Mouse (Mus musculus) G1E (cell line): ENCODE results near the gene Ifnlr1. TPM values are rescaled to one million over a fixed set of nuclear protein-coding genes. Genes with fewer than 3 reads are reported as not detected.

Source experiments
- ATAC-seq: 2 replicates; pipeline ENCODE4 v1.8.0; 2016; ENCODE audit warnings: mild to moderate bottlenecking; ENCODE audit not compliant: insufficient number of reproducible peaks, poor library complexity, low FRiP score, severe bottlenecking; ENCODE audit errors: extremely low read depth
- DNase-seq: peaks from one replicate; pipeline ENCODE4 v3.0.0; 2012; ENCODE audit warnings: low spot score
- H3K27me3 ChIP-seq: 2 replicates; pipeline ENCODE4 v1.6.1; 2012; ENCODE audit warnings: mild to moderate bottlenecking, low read length, inconsistent platforms; ENCODE audit not compliant: insufficient read depth
- H3K36me3 ChIP-seq: replicated peaks from 2 replicates; pipeline ENCODE3; 2012; ENCODE audit warnings: mild to moderate bottlenecking, inconsistent platforms
- H3K4me1 ChIP-seq: 2 replicates; pipeline ENCODE4 v1.6.1; 2012; ENCODE audit warnings: low read depth, low read length, inconsistent platforms, mixed read lengths; ENCODE audit not compliant: insufficient read depth
- H3K4me3 ChIP-seq: 2 replicates; pipeline ENCODE4 v1.5.1; 2012; ENCODE audit warnings: low read depth, mild to moderate bottlenecking, inconsistent platforms, low read length, moderate library complexity, mixed read lengths
- H3K9me3 ChIP-seq: replicated peaks from 2 replicates; pipeline ENCODE4 v1.6.1; 2012; ENCODE audit warnings: inconsistent platforms
- CTCF ChIP-seq: IDR thresholded peaks from 2 replicates; pipeline ENCODE4 v1.5.1; 2012; ENCODE audit warnings: low read depth, low read length, inconsistent platforms, mixed read lengths
- GATA1 ChIP-seq: IDR thresholded peaks from 2 replicates; pipeline ENCODE4 v1.6.1; 2012; ENCODE audit warnings: borderline replicate concordance, low read length, inconsistent platforms, mixed read lengths
- GATA2 ChIP-seq: IDR thresholded peaks from 2 replicates; pipeline ENCODE4 v1.6.1; 2012; ENCODE audit warnings: low read depth, low read length, inconsistent platforms, borderline replicate concordance
- POLR2AphosphoS5 ChIP-seq: IDR thresholded peaks from 2 replicates; pipeline ENCODE4 v1.6.1; 2012; ENCODE audit warnings: low read depth, low read length, inconsistent platforms; ENCODE audit not compliant: insufficient replicate concordance
- TAL1 ChIP-seq: conservative IDR thresholded peaks from 2 replicates; pipeline ENCODE4 v1.6.1; 2012; ENCODE audit warnings: low read depth, low read length, inconsistent platforms, mixed read lengths
- polyA plus RNA-seq: library from polyadenylated mRNA; stranded (reverse); fragments of >175 nt; gene quantifications from 2 replicates; pipeline ENCODE4 v1.2.3, GENCODE M21; 2012
- total RNA-seq, 2 experiments: library from RNA; stranded (forward) in 1 of 2; stranded (reverse) in 1 of 2; fragments of 200-1000 nt in 1 of 2; fragments of >200 nt in 1 of 2; fragmentation: Nextera tagmentation in 1 of 2; gene quantifications; 2 replicates each; pipeline ENCODE4 v1.2.3; 2014 to 2017

Gene Ifnlr1
- total and polyA plus RNA-seq, 3 experiments, result under 0.01 TPM; not detected in 2

- Histone ChIP-seq H3K27me3 (no peaks in the 10 kb centered on the region), H3K9me3 (no peaks in the 10 kb centered on the region), H3K4me3 (no peak overlapping the region), H3K36me3 (no peaks in the 10 kb centered on the region), H3K4me1 (no peaks in the 10 kb centered on the region)
- ATAC-seq (no peak), DNase-seq (no peak)
- TF ChIP-seq GATA2 (no peak), CTCF (peak; percentile 9; the same call in 1 of the 2 replicates)
Measured at GRCm38 (mm10) chr4:135722540-135723290, 36.6 kb downstream of the Ifnlr1 start.

DNA sequence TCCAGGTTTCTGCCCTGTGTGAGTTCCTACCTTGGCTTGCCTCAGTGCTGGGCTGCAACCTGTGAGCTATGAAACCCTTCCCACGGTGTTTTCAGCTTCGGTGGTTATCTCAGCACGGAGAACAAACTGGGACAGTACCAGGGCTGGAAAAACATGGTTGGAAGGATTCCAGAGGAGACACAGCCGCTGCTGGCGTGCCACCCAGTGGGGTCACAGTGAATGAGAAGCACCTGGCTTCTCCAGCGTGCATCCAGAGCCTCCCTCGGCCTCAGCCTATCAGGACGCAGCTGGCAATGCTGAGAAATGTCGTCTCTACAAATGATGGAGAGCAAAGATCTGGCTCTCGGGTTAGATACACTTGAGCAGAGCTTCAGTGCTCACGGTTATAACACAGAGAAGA lies 40.3 kb downstream of the Ifnlr1 start:
- ATAC-seq (no peak), DNase-seq (no peak)
- Histone ChIP-seq H3K4me3 (no peak overlapping the region), H3K27me3 (peaks cover 8% of the 10 kb centered on the region; the same call in 1 of the 2 replicates), H3K4me1 (no peaks in the 10 kb centered on the region), H3K36me3 (no peaks in the 10 kb centered on the region), H3K9me3 (no peaks in the 10 kb centered on the region)
- TF ChIP-seq CTCF (no peak), GATA1 (no peak), TAL1 (no peak), POLR2AphosphoS5 (no peak), GATA2 (no peak)

- no peaks in the 10 kb centered on the region for H3K4me1 ChIP-seq
- DNase-seq (no peak), ATAC-seq (no peak)
- no peaks in the 10 kb centered on the region for H3K36me3 ChIP-seq
- no peak within 1 kb of the TSS for H3K4me3 ChIP-seq
- TF ChIP-seq POLR2AphosphoS5, result no peak
- no peak for TF ChIP-seq CTCF
- TF ChIP-seq GATA1, result no peak
- no peak for TF ChIP-seq GATA2
- TF ChIP-seq TAL1, result no peak
- peaks cover 8% of the 10 kb centered on the region; the same call in 1 of the 2 replicates for H3K27me3 ChIP-seq
- H3K9me3 ChIP-seq, result no peaks in the 10 kb centered on the region
Measured at GRCm38 (mm10) chr4:135727817-135728216, 41.7 kb downstream of the Ifnlr1 start, which contains the start of gene Il22ra1. Il22ra1 (plus strand) TSS chr4:135728172.

GRCm38 (mm10) chr4:135730204-135730603 lies 44.1 kb downstream of the Ifnlr1 start:
- Histone ChIP-seq H3K4me3 (no peak overlapping the region), H3K9me3 (peaks cover 3% of the 10 kb centered on the region; the same call in 1 of the 2 replicates), H3K4me1 (no peaks in the 10 kb centered on the region), H3K36me3 (no peaks in the 10 kb centered on the region), H3K27me3 (peaks cover 8% of the 10 kb centered on the region; the same call in 1 of the 2 replicates)
- TF ChIP-seq TAL1, result no peak
- TF ChIP-seq CTCF, result no peak
- TF ChIP-seq GATA1, result no peak
- no peak for TF ChIP-seq POLR2AphosphoS5
- no peak for TF ChIP-seq GATA2
- ATAC-seq (no peak), DNase-seq (no peak)

- DNase-seq, result no peak
- TF ChIP-seq GATA1 (no peak), POLR2AphosphoS5 (no peak), GATA2 (no peak), TAL1 (no peak), CTCF (no peak)
- no peak for ATAC-seq
- Histone ChIP-seq H3K9me3 (peaks cover 3% of the 10 kb centered on the region; the same call in 1 of the 2 replicates), H3K4me1 (no peaks in the 10 kb centered on the region), H3K36me3 (no peaks in the 10 kb centered on the region), H3K4me3 (no peak overlapping the region), H3K27me3 (peaks cover 8% of the 10 kb centered on the region; the same call in 1 of the 2 replicates)
Measured at GRCm38 (mm10) chr4:135730951-135731350, 44.9 kb downstream of the Ifnlr1 start.

DNA sequence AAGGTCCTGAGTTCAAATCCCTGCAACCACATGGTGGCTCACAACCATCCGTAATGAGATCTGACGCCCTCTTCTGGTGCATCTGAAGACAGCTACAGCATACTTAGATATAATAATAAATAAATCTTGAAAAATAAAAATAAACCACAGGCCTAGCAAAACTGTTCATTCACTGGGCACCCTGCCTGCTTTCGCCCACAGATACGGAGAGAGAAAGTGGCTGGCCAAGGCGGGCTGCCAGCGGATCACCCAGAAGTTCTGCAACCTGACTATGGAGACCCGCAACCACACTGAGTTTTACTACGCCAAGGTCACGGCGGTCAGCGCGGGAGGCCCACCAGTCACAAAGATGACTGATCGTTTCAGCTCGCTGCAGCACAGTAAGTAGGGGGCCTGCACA lies 47.8 kb downstream of the Ifnlr1 start:
- Histone ChIP-seq H3K9me3 (peaks cover 3% of the 10 kb centered on the region; the same call in 1 of the 2 replicates), H3K4me3 (no peak overlapping the region), H3K4me1 (no peaks in the 10 kb centered on the region), H3K27me3 (peaks cover 10% of the 10 kb centered on the region), H3K36me3 (no peaks in the 10 kb centered on the region)
- ATAC-seq (no peak), DNase-seq (no peak)
- TF ChIP-seq GATA2, result no peak
- TF ChIP-seq CTCF, result no peak
- TF ChIP-seq POLR2AphosphoS5, result no peak
- no peak for TF ChIP-seq TAL1
- TF ChIP-seq GATA1, result no peak
